Mouse (Mus musculus) CH12.LX (cell line): ENCODE measurements around the gene Cdsn. TPM values are rescaled to one million over a fixed set of nuclear protein-coding genes. Genes with fewer than 3 reads are reported as not detected.

ENCODE experiments used
- DNase-seq: peaks from one replicate; pipeline ENCODE4 v3.0.0-alpha.2; 2013; ENCODE audit errors: extremely low read depth
- H3K27ac ChIP-seq: 2 replicates; pipeline ENCODE4 v1.5.1; 2012; ENCODE audit warnings: low read depth, mild to moderate bottlenecking, control low read depth, moderate library complexity; ENCODE audit not compliant: insufficient read depth
- H3K27me3 ChIP-seq: replicated peaks from 2 replicates; pipeline ENCODE3; 2012; ENCODE audit warnings: inconsistent platforms
- H3K36me3 ChIP-seq, 2 experiments: replicated peaks in 1 of 2; 2 replicates each; pipeline versions ENCODE3 to v1.6.1; 2012; ENCODE audit warnings: inconsistent platforms in 1 of 2, low read length in 1 of 2, mild to moderate bottlenecking in 1 of 2, mixed read lengths in 1 of 2, moderate library complexity in 1 of 2; ENCODE audit not compliant: control insufficient read depth in 1 of 2, insufficient read depth in 1 of 2
- H3K4me1 ChIP-seq, 2 experiments: 2 replicates each; pipeline ENCODE4 v1.6.1; 2012; ENCODE audit warnings: inconsistent platforms in 1 of 2, moderate library complexity in 1 of 2; ENCODE audit not compliant: insufficient read depth in 2 of 2, control insufficient read depth in 1 of 2
- H3K4me2 ChIP-seq: 2 replicates; pipeline ENCODE4 v1.6.1; 2012; ENCODE audit warnings: low read depth, mild to moderate bottlenecking, control low read depth; ENCODE audit not compliant: poor library complexity, insufficient read depth, severe bottlenecking
- H3K4me3 ChIP-seq, 3 experiments: fragments of 150-350 bp in 1 of 3; sonication (generic) in 1 of 3; replicated peaks in 1 of 3; 2 replicates each; pipeline versions ENCODE3 to v1.5.1; 2011 to 2012; ENCODE audit warnings: low read depth in 2 of 3, low read length in 2 of 3, mild to moderate bottlenecking in 2 of 3, moderate library complexity in 2 of 3, control low read depth in 1 of 3, improper control_type of control experiment in 1 of 3, inconsistent platforms in 1 of 3, mixed read lengths in 1 of 3; ENCODE audit not compliant: poor library complexity in 1 of 3
- H3K79me2 ChIP-seq: replicated peaks from 2 replicates; pipeline ENCODE4 v1.6.1; 2012; ENCODE audit warnings: mild to moderate bottlenecking, moderate library complexity; ENCODE audit not compliant: control insufficient read depth, poor library complexity, insufficient read depth, severe bottlenecking; ENCODE audit errors: extremely low read depth
- H3K9ac ChIP-seq: 2 replicates; pipeline ENCODE4 v1.6.1; 2012; ENCODE audit warnings: low read depth, mild to moderate bottlenecking, control low read depth, moderate library complexity; ENCODE audit not compliant: insufficient read depth
- H3K9me3 ChIP-seq: replicated peaks from 2 replicates; pipeline ENCODE3; 2012; ENCODE audit warnings: low read length, inconsistent platforms, mixed read lengths
- BHLHE40 ChIP-seq: IDR thresholded peaks from 2 replicates; pipeline ENCODE4 v1.6.1; 2011; ENCODE audit warnings: mild to moderate bottlenecking, low read depth, low read length, improper control_type of control experiment
- CTCF ChIP-seq, 2 experiments: IDR thresholded peaks in 1 of 2; conservative IDR thresholded peaks in 1 of 2; 2 replicates each; pipeline ENCODE4 v1.5.1; 2011 to 2012; ENCODE audit warnings: low read depth in 2 of 2, low read length in 2 of 2, improper control_type of control experiment in 1 of 2, inconsistent platforms in 1 of 2, mild to moderate bottlenecking in 1 of 2, moderate library complexity in 1 of 2
- ETS1 ChIP-seq: conservative IDR thresholded peaks from 2 replicates; pipeline ENCODE4 v1.6.1; 2012; ENCODE audit warnings: low read depth, mild to moderate bottlenecking, inconsistent platforms, low read length, improper control_type of control experiment, moderate library complexity
- GABPA ChIP-seq: IDR thresholded peaks from 2 replicates; pipeline ENCODE4 v1.6.1; 2012; ENCODE audit warnings: low read depth, low read length, improper control_type of control experiment, inconsistent platforms; ENCODE audit not compliant: insufficient replicate concordance
- HCFC1 ChIP-seq: IDR thresholded peaks from 2 replicates; pipeline ENCODE4 v1.6.1; 2012; ENCODE audit warnings: low read depth, mild to moderate bottlenecking, inconsistent platforms, low read length, improper control_type of control experiment
- IRF4 ChIP-seq: IDR thresholded peaks from 2 replicates; pipeline ENCODE4 v1.6.1; 2014; ENCODE audit warnings: low read depth, mild to moderate bottlenecking, inconsistent platforms, low read length, improper control_type of control experiment
- JUN ChIP-seq: IDR thresholded peaks from 2 replicates; pipeline ENCODE4 v1.6.1; 2011; ENCODE audit warnings: low read depth, mild to moderate bottlenecking, low read length, improper control_type of control experiment, moderate library complexity; ENCODE audit not compliant: insufficient read depth
- JUND ChIP-seq: conservative IDR thresholded peaks from 2 replicates; pipeline ENCODE4 v1.6.1; 2011; ENCODE audit warnings: low read depth, low read length, improper control_type of control experiment
- MAFK ChIP-seq: IDR thresholded peaks from 2 replicates; pipeline ENCODE4 v1.6.1; 2011; ENCODE audit warnings: low read length, improper control_type of control experiment; ENCODE audit not compliant: insufficient replicate concordance
- MAX ChIP-seq: IDR thresholded peaks from 2 replicates; pipeline ENCODE4 v1.6.1; 2011; ENCODE audit warnings: low read length, improper control_type of control experiment
- MAZ ChIP-seq: IDR thresholded peaks from 2 replicates; pipeline ENCODE4 v1.6.1; 2012; ENCODE audit warnings: low read depth, mild to moderate bottlenecking, inconsistent platforms, low read length, improper control_type of control experiment, moderate library complexity
- MEF2A ChIP-seq: IDR thresholded peaks from 2 replicates; pipeline ENCODE4 v1.6.1; 2014; ENCODE audit warnings: low read depth, mild to moderate bottlenecking, inconsistent platforms, low read length, improper control_type of control experiment, borderline replicate concordance
- MXI1 ChIP-seq: IDR thresholded peaks from 2 replicates; pipeline ENCODE4 v1.6.1; 2011; ENCODE audit warnings: mild to moderate bottlenecking, low read depth, low read length, improper control_type of control experiment
- MYC ChIP-seq: IDR thresholded peaks from 2 replicates; pipeline ENCODE4 v1.6.1; 2011; ENCODE audit warnings: low read depth, mild to moderate bottlenecking, improper control_type of control experiment, low read length
- NELFE ChIP-seq: IDR thresholded peaks from 2 replicates; pipeline ENCODE4 v1.6.1; 2011; ENCODE audit warnings: low read depth, low read length, improper control_type of control experiment
- NRF1 ChIP-seq: IDR thresholded peaks from 2 replicates; pipeline ENCODE4 v1.6.1; 2014; ENCODE audit warnings: low read depth, mild to moderate bottlenecking, inconsistent platforms, low read length, improper control_type of control experiment, moderate library complexity
- PAX5 ChIP-seq: IDR thresholded peaks from 2 replicates; pipeline ENCODE4 v1.6.1; 2012; ENCODE audit warnings: low read length, inconsistent platforms, mixed read lengths
- POLR2A ChIP-seq: IDR thresholded peaks from 2 replicates; pipeline ENCODE4 v1.6.1; 2011; ENCODE audit warnings: low read depth, mild to moderate bottlenecking, improper control_type of control experiment, low read length
- RAD21 ChIP-seq: IDR thresholded peaks from 2 replicates; pipeline ENCODE4 v1.6.1; 2011; ENCODE audit warnings: low read depth, mild to moderate bottlenecking, low read length, improper control_type of control experiment, moderate library complexity
- RCOR1 ChIP-seq: conservative IDR thresholded peaks from 2 replicates; pipeline ENCODE4 v1.6.1; 2012; ENCODE audit warnings: low read depth, mild to moderate bottlenecking, inconsistent platforms, low read length, improper control_type of control experiment
- SIN3A ChIP-seq: IDR thresholded peaks from 2 replicates; pipeline ENCODE4 v1.6.1; 2012; ENCODE audit warnings: low read length, improper control_type of control experiment, inconsistent platforms
- TBP ChIP-seq: conservative IDR thresholded peaks from 2 replicates; pipeline ENCODE4 v1.6.1; 2011; ENCODE audit warnings: low read depth, low read length, improper control_type of control experiment
- TCF12 ChIP-seq: IDR thresholded peaks from 2 replicates; pipeline ENCODE4 v1.6.1; 2014; ENCODE audit warnings: low read depth, mild to moderate bottlenecking, inconsistent platforms, low read length, improper control_type of control experiment
- USF1 ChIP-seq: IDR thresholded peaks from 2 replicates; pipeline ENCODE4 v1.6.1; 2014; ENCODE audit warnings: low read depth, mild to moderate bottlenecking, inconsistent platforms, low read length, improper control_type of control experiment
- USF2 ChIP-seq: conservative IDR thresholded peaks from 2 replicates; pipeline ENCODE4 v1.6.1; 2011; ENCODE audit warnings: low read depth, low read length, improper control_type of control experiment
- ZC3H11A ChIP-seq: IDR thresholded peaks from 2 replicates; pipeline ENCODE4 v1.6.1; 2012; ENCODE audit warnings: low read depth, mild to moderate bottlenecking, inconsistent platforms, low read length, improper control_type of control experiment
- ZMIZ1 ChIP-seq: IDR thresholded peaks from 2 replicates; pipeline ENCODE4 v1.6.1; 2012; ENCODE audit warnings: low read depth, mild to moderate bottlenecking, inconsistent platforms, low read length, improper control_type of control experiment
- ZNF384 ChIP-seq: IDR thresholded peaks from 2 replicates; pipeline ENCODE4 v1.6.1; 2012; ENCODE audit warnings: low read depth, low read length, improper control_type of control experiment, inconsistent platforms
- dilution Hi-C: fragments of 300-500 bp; cut with MboI; formaldehyde crosslinking; loops from 2 replicates; pipeline ENCODE4 v1.14.3; 2020; ENCODE audit warnings: low sequenced_read_pairs; ENCODE audit not compliant: extremely low pct_unique_long_range_greater_than_20kb, extremely low pct_ligation_motif_present
- in situ Hi-C: fragments of 300-500 bp; cut with MboI; formaldehyde crosslinking; loops from 3 replicates; pipeline ENCODE4 v1.14.3; 2019; ENCODE audit warnings: low sequenced_read_pairs, low pct_ligation_motif_present, low pct_unique_long_range_greater_than_20kb, mixed read lengths
- polyA plus RNA-seq: library from polyadenylated mRNA; unstranded; fragments of >175 nt; gene quantifications from 2 replicates; pipeline ENCODE4 v1.2.1, GENCODE M21; 2012; ENCODE audit warnings: low read depth; ENCODE audit not compliant: insufficient read length
- total RNA-seq, 2 experiments: library from RNA; depleted of rRNA; stranded (reverse); fragments of 300-350 nt in 1 of 2; fragments of >200 nt in 1 of 2; gene quantifications; 2 replicates each; pipeline ENCODE4 v1.2.3; 2012 to 2014

Gene Cdsn
- total and polyA plus RNA-seq, 3 experiments = 0.17 to 1.4 (median 0.76) TPM

DNA sequence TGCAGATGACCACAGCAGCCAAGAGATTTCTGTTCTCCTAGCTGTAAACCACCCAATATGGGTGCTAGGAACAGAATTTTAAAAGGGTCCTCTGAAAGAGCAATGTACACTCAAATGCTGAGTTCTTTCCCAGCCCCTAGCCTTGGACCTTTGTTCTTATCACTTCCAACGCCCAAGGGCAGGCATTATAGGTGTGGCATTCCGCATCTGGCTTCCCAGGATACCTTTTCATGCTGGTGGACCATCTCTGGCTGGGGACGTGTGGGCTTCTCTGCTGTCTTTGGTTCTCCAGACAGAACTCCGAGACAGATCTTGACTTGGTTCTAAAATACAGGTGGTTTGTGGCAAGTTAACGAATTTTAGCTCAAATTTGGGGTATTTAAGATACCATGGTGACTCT lies 49.2 kb upstream of the Cdsn start:
- no peaks in the 10 kb centered on the region for H3K79me2 ChIP-seq
- H3K36me3 ChIP-seq = no peaks in the 10 kb centered on the region
- H3K4me1 ChIP-seq = peaks cover 0 to 6% of the 10 kb centered on the region in 2 experiments; a peak in 1 of 4 replicates
- no peak overlapping the region for H3K4me2 ChIP-seq
- peaks cover 9% of the 10 kb centered on the region for H3K27me3 ChIP-seq
- TF ChIP-seq MYC (no peak), MEF2A (no peak), SIN3A (no peak), NELFE (no peak), RAD21 (no peak), MAX (no peak), RCOR1 (no peak), POLR2A (no peak), NRF1 (no peak), MXI1 (no peak), TBP (no peak), ETS1 (no peak), MAZ (no peak), CTCF (conservative IDR thresholded peaks at IDR 0.05 in 1 of 2, IDR thresholded peaks at IDR 0.05 in 1 of 2; ENCODE audit: low read depth in 2 of 2, low read length in 2 of 2) (no peak), IRF4 (no peak), ZMIZ1 (no peak), GABPA (no peak), JUN (no peak), JUND (no peak)
- DNase-seq = no peak
- H3K9me3 ChIP-seq = no peaks in the 10 kb centered on the region
- H3K27ac ChIP-seq = no peak overlapping the region
- H3K9ac ChIP-seq = no peak overlapping the region
- dilution Hi-C loops = no loop called here
- in situ Hi-C loops = no loop called here
- no peak overlapping the region for H3K4me3 ChIP-seq

DNA sequence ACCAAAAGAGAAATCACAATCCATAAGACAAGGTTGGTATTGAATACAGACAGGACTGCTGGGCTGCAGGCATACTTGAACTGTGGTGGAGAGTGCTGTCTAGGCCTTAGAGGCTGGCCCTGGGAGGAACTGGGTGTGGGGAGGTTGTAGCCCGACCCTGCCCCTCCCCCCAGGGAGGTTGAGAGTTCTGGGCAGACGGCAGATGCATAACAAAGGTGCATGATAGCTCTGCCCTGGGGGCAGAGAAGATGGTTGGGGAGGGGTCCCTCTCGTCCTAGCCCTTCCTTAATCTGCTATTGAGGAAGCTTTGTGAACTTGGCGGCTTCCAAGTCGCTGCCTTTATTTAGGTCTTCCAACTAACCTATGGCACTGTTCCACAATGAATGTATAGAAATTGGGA lies 48.1 kb upstream of the Cdsn start:
- Histone ChIP-seq H3K27ac (no peak overlapping the region), H3K9ac (no peak overlapping the region), H3K4me3 (no peak overlapping the region), H3K9me3 (no peaks in the 10 kb centered on the region), H3K36me3 (no peaks in the 10 kb centered on the region), H3K79me2 (no peaks in the 10 kb centered on the region), H3K27me3 (peaks cover 9% of the 10 kb centered on the region), H3K4me1 (peaks cover 0 to 7% of the 10 kb centered on the region in 2 experiments; a peak in 2 of 4 replicates), H3K4me2 (no peak overlapping the region)
- TF ChIP-seq RAD21 (no peak), USF1 (no peak), BHLHE40 (no peak), RCOR1 (no peak), PAX5 (no peak), TCF12 (no peak), MAZ (no peak), ZC3H11A (no peak), USF2 (no peak), MXI1 (no peak), HCFC1 (no peak), CTCF (conservative IDR thresholded peaks at IDR 0.05 in 1 of 2, IDR thresholded peaks at IDR 0.05 in 1 of 2; ENCODE audit: low read depth in 2 of 2, low read length in 2 of 2) (no peak), TBP (no peak), ETS1 (no peak), MAFK (no peak), ZNF384 (no peak)
- in situ Hi-C loops = no loop called here
- dilution Hi-C loops = no loop called here
- no peak for DNase-seq
